Mouse (Mus musculus): Measurements from ENCODE around the gene Olfr609. TPM values are rescaled to one million over a fixed set of nuclear protein-coding genes. Genes with fewer than 3 reads are reported as not detected.
"Not testable (repeated sequence)": the region's sequence is repeated elsewhere in the genome, so short reads cannot be mapped to it uniquely, and the experiment has no call there.

Gene Olfr609
- not detected in 2 replicates for polyA plus RNA-seq (2011; ENCODE audit: insufficient read depth, insufficient read length, low read depth, missing spikeins)

- H3K9ac ChIP-seq (ENCODE audit: low read depth, poor library complexity, severe bottlenecking), result no peak within 1 kb of the TSS
- no peaks in the 10 kb centered on the region for H3K36me3 ChIP-seq (ENCODE audit: control insufficient read depth, insufficient read depth, low read length, poor library complexity, severe bottlenecking)
- H3K4me3 ChIP-seq (ENCODE audit: low read depth, low read length), result no peak within 1 kb of the TSS
- no peak within 1 kb of the TSS for H3K27ac ChIP-seq (ENCODE audit: insufficient read depth, low read length)
- H3K4me1 ChIP-seq (ENCODE audit: control insufficient read depth, insufficient read depth, low read length), result no peaks in the 10 kb centered on the region
- no peaks in the 10 kb centered on the region for H3K9me3 ChIP-seq (replicated peaks; ENCODE audit: control insufficient read depth, insufficient read depth, low read length, poor library complexity, severe bottlenecking)
- TF ChIP-seq CTCF (IDR thresholded peaks at IDR 0.05; ENCODE audit: low read depth, low read length), result no peak
- no peak for TF ChIP-seq EP300 (IDR thresholded peaks at IDR 0.05; ENCODE audit: insufficient read depth, low read depth, low read length)
- no peak for TF ChIP-seq POLR2A (IDR thresholded peaks at IDR 0.05; ENCODE audit: insufficient read depth, low read length)
- H3K27me3 ChIP-seq (ENCODE audit: control insufficient read depth, insufficient read depth, low read length, poor library complexity, severe bottlenecking), result no peaks in the 10 kb centered on the region
These were observed at the start of gene Olfr609 for GRCm38 (mm10) chr7:103497962-103498361. Gene Olfr609, minus strand, starts transcription at chr7:103498062.

- H3K4me3 ChIP-seq (ENCODE audit: low read depth, low read length); H3K36me3 ChIP-seq (ENCODE audit: control insufficient read depth, insufficient read depth, low read length, poor library complexity, severe bottlenecking); H3K9me3 ChIP-seq (replicated peaks; ENCODE audit: control insufficient read depth, insufficient read depth, low read length, poor library complexity, severe bottlenecking): not testable (repeated sequence)
These were observed 44.8 kb upstream of the Olfr609 start, which contains the start of gene Olfr612 for GRCm38 (mm10) chr7:103542617-103543016. Gene Olfr612, minus strand, starts transcription at chr7:103542717.

DNA sequence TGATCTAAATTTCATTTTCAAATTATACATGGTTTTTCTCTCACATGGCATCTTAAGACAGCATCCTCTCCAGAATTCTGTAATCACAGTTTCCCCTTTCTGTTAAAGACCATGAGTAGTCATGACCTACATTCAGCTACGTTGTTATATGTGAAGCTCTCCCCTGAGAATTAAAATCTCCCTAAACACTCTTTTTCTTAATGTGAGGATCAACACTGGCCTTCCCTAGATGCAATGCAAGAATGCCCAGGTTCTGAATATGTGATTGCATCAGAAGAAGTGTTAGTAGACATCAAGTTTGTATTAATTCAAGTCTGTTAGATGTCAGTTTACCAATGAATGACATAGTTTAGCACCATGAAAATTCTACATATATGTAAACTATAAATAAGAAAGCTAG is 22.9 kb upstream of the Olfr609 start, which contains the start of gene Olfr611:
Gene Olfr611, minus strand, starts transcription at position 101 of the 400 bp plus-strand sequence.
- not testable (repeated sequence) for H3K27ac ChIP-seq (ENCODE audit: insufficient read depth, low read length); H3K4me1 ChIP-seq (ENCODE audit: control insufficient read depth, insufficient read depth, low read length)

More at GRCm38 (mm10) chr7:103542617-103543016, 44.8 kb upstream of the Olfr609 start, which contains the start of gene Olfr612:
- H3K9ac ChIP-seq (ENCODE audit: low read depth, poor library complexity, severe bottlenecking); H3K4me1 ChIP-seq (ENCODE audit: control insufficient read depth, insufficient read depth, low read length); H3K27ac ChIP-seq (ENCODE audit: insufficient read depth, low read length); H3K27me3 ChIP-seq (ENCODE audit: control insufficient read depth, insufficient read depth, low read length, poor library complexity, severe bottlenecking): not testable (repeated sequence)

DNA sequence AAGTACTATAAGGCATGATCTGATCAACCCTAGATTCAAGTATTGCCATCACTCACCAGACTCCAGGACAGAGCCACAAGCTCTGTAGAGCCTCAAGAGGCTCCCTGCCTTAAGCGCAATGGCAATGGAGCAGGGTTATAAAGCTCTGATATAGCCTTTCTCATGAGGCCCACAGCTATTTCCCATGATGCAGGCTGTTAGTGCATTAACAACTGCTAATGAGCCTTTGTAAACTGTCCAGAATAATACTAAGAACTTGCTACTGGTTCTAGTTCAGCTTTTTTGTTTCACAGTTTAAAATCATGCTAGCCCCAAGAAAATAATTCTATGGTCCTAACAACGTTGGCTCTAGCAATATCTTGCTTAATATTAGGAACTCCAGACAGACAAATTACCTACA is 14.2 kb upstream of the Olfr609 start, which contains the start of gene Olfr610:
Gene Olfr610, minus strand, starts transcription at position 101 of the 400 bp plus-strand sequence.
- H3K9ac ChIP-seq (ENCODE audit: low read depth, poor library complexity, severe bottlenecking), result no peak within 1 kb of the TSS
- no peaks in the 10 kb centered on the region for H3K4me1 ChIP-seq (ENCODE audit: control insufficient read depth, insufficient read depth, low read length)
- no peak within 1 kb of the TSS for H3K4me3 ChIP-seq (ENCODE audit: low read depth, low read length)
- no peak within 1 kb of the TSS for H3K27ac ChIP-seq (ENCODE audit: insufficient read depth, low read length)
- no peaks in the 10 kb centered on the region for H3K27me3 ChIP-seq (ENCODE audit: control insufficient read depth, insufficient read depth, low read length, poor library complexity, severe bottlenecking)
- H3K9me3 ChIP-seq (replicated peaks; ENCODE audit: control insufficient read depth, insufficient read depth, low read length, poor library complexity, severe bottlenecking), result no peaks in the 10 kb centered on the region
- TF ChIP-seq EP300 (IDR thresholded peaks at IDR 0.05; ENCODE audit: insufficient read depth, low read depth, low read length) (no peak), POLR2A (IDR thresholded peaks at IDR 0.05; ENCODE audit: insufficient read depth, low read length) (no peak), CTCF (IDR thresholded peaks at IDR 0.05; ENCODE audit: low read depth, low read length) (no peak)
- H3K36me3 ChIP-seq (ENCODE audit: control insufficient read depth, insufficient read depth, low read length, poor library complexity, severe bottlenecking), result no peaks in the 10 kb centered on the region

More for the DNA sequence above, 22.9 kb upstream of the Olfr609 start, which contains the start of gene Olfr611:
- not testable (repeated sequence) for H3K9me3 ChIP-seq (replicated peaks; ENCODE audit: control insufficient read depth, insufficient read depth, low read length, poor library complexity, severe bottlenecking); H3K4me3 ChIP-seq (ENCODE audit: low read depth, low read length); H3K36me3 ChIP-seq (ENCODE audit: control insufficient read depth, insufficient read depth, low read length, poor library complexity, severe bottlenecking); H3K9ac ChIP-seq (ENCODE audit: low read depth, poor library complexity, severe bottlenecking); H3K27me3 ChIP-seq (ENCODE audit: control insufficient read depth, insufficient read depth, low read length, poor library complexity, severe bottlenecking)

DNA sequence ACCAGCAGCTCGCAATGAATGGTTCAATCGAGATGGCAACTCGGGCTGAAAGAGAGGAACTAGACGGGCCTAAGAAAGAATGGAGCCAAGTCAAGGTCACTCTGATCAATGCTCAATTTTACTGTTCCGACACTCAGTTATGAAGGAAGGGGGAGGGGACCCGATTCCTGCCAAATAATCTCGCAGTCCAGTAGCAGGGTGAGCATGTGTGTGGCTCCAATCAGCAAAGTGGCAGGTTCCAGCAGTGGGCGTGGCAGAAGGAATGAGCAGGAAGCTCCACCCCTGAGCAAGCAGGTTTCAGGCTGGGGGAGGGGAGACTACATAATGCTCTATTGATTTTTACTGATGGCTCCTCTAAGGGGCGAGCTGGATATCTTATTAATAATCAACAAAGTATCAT is 20.8 kb downstream of the Olfr609 start:
- H3K9ac ChIP-seq (ENCODE audit: low read depth, poor library complexity, severe bottlenecking); H3K36me3 ChIP-seq (ENCODE audit: control insufficient read depth, insufficient read depth, low read length, poor library complexity, severe bottlenecking); H3K27me3 ChIP-seq (ENCODE audit: control insufficient read depth, insufficient read depth, low read length, poor library complexity, severe bottlenecking); H3K4me1 ChIP-seq (ENCODE audit: control insufficient read depth, insufficient read depth, low read length); H3K4me3 ChIP-seq (ENCODE audit: low read depth, low read length); H3K27ac ChIP-seq (ENCODE audit: insufficient read depth, low read length): not testable (repeated sequence)
- H3K9me3 ChIP-seq (replicated peaks; ENCODE audit: control insufficient read depth, insufficient read depth, low read length, poor library complexity, severe bottlenecking), result peaks cover 16% of the 10 kb centered on the region

GRCm38 (mm10) chr7:103469577-103469976 is 28.3 kb downstream of the Olfr609 start, which contains the start of gene Olfr608:
Gene Olfr608, plus strand, starts transcription at chr7:103469877.
- Histone ChIP-seq H3K4me1 (ENCODE audit: control insufficient read depth, insufficient read depth, low read length) (no peaks in the 10 kb centered on the region), H3K9ac (ENCODE audit: low read depth, poor library complexity, severe bottlenecking) (no peak within 1 kb of the TSS), H3K27ac (ENCODE audit: insufficient read depth, low read length) (no peak within 1 kb of the TSS), H3K9me3 (replicated peaks; ENCODE audit: control insufficient read depth, insufficient read depth, low read length, poor library complexity, severe bottlenecking) (no peaks in the 10 kb centered on the region), H3K4me3 (ENCODE audit: low read depth, low read length) (no peak within 1 kb of the TSS), H3K27me3 (ENCODE audit: control insufficient read depth, insufficient read depth, low read length, poor library complexity, severe bottlenecking) (no peaks in the 10 kb centered on the region), H3K36me3 (ENCODE audit: control insufficient read depth, insufficient read depth, low read length, poor library complexity, severe bottlenecking) (no peaks in the 10 kb centered on the region)
- TF ChIP-seq CTCF (IDR thresholded peaks at IDR 0.05; ENCODE audit: low read depth, low read length), result no peak
- TF ChIP-seq EP300 (IDR thresholded peaks at IDR 0.05; ENCODE audit: insufficient read depth, low read depth, low read length), result no peak
- no peak for TF ChIP-seq POLR2A (IDR thresholded peaks at IDR 0.05; ENCODE audit: insufficient read depth, low read length)
